Mouse (Mus musculus) forebrain, embryonic 12.5 days (tissue): ENCODE results near the gene 4933406M09Rik. TPM values are rescaled to one million over a fixed set of nuclear protein-coding genes. Genes with fewer than 3 reads are reported as not detected.

Experiments used
- ATAC-seq: fragments of 200-750 bp; cut with Nextera tagmentation; 2 replicates; pipeline ENCODE4 v1.8.0; 2017; ENCODE audit warnings: moderate TSS enrichment; ENCODE audit not compliant: low FRiP score
- H3K27ac ChIP-seq: fragments of 300-500 bp; sonication (generic); 2 replicates; pipeline ENCODE4 v1.5.1; 2016; ENCODE audit warnings: mild to moderate bottlenecking
- H3K27me3 ChIP-seq: fragments of 300-500 bp; sonication (generic); 2 replicates; pipeline ENCODE4 v1.6.1; 2016; ENCODE audit warnings: mild to moderate bottlenecking
- H3K36me3 ChIP-seq: fragments of 300-500 bp; sonication (generic); replicated peaks from 2 replicates; pipeline ENCODE4 v1.6.1; 2016; ENCODE audit warnings: mild to moderate bottlenecking
- H3K4me1 ChIP-seq: fragments of 300-500 bp; sonication (generic); 2 replicates; pipeline ENCODE4 v1.6.1; 2016
- H3K4me2 ChIP-seq: fragments of 300-500 bp; sonication (generic); 2 replicates; pipeline ENCODE4 v1.6.1; 2016; ENCODE audit warnings: mild to moderate bottlenecking, moderate library complexity
- H3K4me3 ChIP-seq: fragments of 300-500 bp; sonication (generic); replicated peaks from 2 replicates; pipeline ENCODE4 v1.5.1; 2016; ENCODE audit warnings: mild to moderate bottlenecking
- H3K9ac ChIP-seq: fragments of 300-500 bp; sonication (generic); 2 replicates; pipeline ENCODE4 v1.6.1; 2016; ENCODE audit warnings: mild to moderate bottlenecking
- H3K9me3 ChIP-seq: fragments of 300-500 bp; sonication (generic); 2 replicates; pipeline ENCODE4 v1.6.1; 2016
- WGBS: fragments of 180-500 bp; shearing (Covaris S2); methylation state at CpG from one replicate; pipeline ENCODE4 v1.1.7; 2016; 5-methylcytosine and 5-hydroxymethylcytosine counted together
- polyA plus RNA-seq: library from polyadenylated mRNA; unstranded; fragments of >200 nt; fragmentation: Nextera tagmentation; extraction: Ambion mirVana; gene quantifications from 2 replicates; pipeline ENCODE4 v1.2.1, GENCODE M21; 2016

Gene 4933406M09Rik
- polyA plus RNA-seq, 1 experiment from 2014 or later: not detected

DNA sequence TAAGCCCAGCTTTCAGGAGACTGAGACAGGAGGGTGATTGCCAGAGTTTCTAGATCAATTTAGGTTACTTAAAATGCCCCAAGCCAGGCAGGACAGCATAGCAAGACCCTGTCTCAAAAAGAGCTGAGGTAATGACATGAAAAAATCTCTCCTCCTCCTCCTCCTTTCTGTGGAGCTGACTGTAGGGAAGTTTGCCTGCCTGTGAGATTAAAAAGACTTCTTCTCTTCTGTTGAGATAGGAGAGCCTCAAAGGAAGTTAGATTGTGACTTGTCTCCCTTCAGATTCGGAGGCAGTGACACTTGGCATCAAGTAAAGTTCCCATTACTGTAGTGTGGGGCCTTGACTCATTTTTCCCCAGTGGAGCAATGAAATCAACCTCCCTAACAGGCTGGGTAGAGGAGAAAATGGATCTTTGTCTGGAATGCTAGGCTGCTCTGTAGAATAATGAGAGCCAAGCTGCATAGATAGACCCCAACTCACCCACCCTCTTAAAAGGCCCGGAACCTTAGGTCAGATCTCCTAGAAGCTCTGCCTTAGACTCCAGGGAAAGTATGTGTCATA is 32.8 kb downstream of the 4933406M09Rik start:
- WGBS: 89% methylated on average over 2 of the region's 2 CpGs
- H3K36me3 ChIP-seq: peaks cover 9% of the 10 kb centered on the region
- H3K4me2 ChIP-seq: no peak overlapping the region
- 0 out of 2 replicates have a peak overlapping the region, but pooled peaks have one; percentile 9 for H3K27ac ChIP-seq
- H3K9me3 ChIP-seq: no peaks in the 10 kb centered on the region
- H3K27me3 ChIP-seq: no peaks in the 10 kb centered on the region
- H3K4me3 ChIP-seq: no peak overlapping the region
- peaks cover 38% of the 10 kb centered on the region for H3K4me1 ChIP-seq
- no peak overlapping the region for H3K9ac ChIP-seq
- no peak for ATAC-seq

- Histone ChIP-seq H3K9ac (no peak overlapping the region), H3K27me3 (no peaks in the 10 kb centered on the region), H3K4me3 (no peak overlapping the region), H3K9me3 (no peaks in the 10 kb centered on the region), H3K4me2 (no peak overlapping the region), H3K27ac (no peak overlapping the region), H3K36me3 (peaks cover 16% of the 10 kb centered on the region), H3K4me1 (peaks cover 37% of the 10 kb centered on the region)
- no peak for ATAC-seq
- WGBS: 82% methylated on average over 1 of the region's 1 CpGs
Observed at GRCm38 (mm10) chr1:134419176-134419575, 33.4 kb downstream of the 4933406M09Rik start.

DNA sequence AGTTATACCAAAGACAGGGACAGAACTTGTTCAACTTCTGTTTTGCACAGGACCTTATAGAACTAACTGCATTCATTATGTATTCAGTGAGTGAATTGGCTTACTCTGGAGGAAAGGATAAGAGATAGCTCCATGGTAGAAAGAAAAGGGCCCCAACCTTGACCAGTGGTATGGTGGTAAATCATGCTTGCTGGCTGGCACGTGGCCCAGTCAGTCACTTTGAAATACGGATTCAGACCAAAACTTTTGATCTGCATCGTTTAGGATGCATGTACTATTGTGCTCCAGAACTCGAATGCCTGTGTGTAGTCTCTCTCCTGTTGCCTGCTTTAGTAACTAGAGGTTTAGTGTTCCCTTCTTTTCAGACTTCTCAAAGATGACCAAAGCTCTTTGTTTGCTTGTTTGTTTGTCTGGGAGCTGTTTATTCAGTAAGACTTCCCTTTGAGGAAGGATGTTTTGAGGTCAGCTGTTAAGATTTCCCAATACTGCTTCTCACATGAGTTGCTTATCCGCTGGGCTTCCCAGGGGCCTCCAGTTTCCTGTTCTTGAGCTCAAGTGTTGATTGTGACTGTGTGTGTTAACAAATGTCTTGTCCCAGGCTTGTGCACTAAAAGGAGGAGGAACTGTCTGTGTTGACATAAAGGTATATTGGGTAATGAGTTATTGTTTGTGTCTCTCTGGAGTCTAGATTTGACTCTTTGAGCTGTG is 34.2 kb downstream of the 4933406M09Rik start:
- Histone ChIP-seq H3K9me3 (no peaks in the 10 kb centered on the region), H3K4me1 (peaks cover 32% of the 10 kb centered on the region), H3K4me2 (no peak overlapping the region), H3K9ac (no peak overlapping the region), H3K27me3 (no peaks in the 10 kb centered on the region), H3K36me3 (peaks cover 23% of the 10 kb centered on the region), H3K4me3 (no peak overlapping the region), H3K27ac (no peak overlapping the region)
- 57% methylated on average over 5 of the region's 5 CpGs for WGBS
- ATAC-seq: no peak

- Histone ChIP-seq H3K36me3 (peaks cover 61% of the 10 kb centered on the region), H3K27me3 (no peaks in the 10 kb centered on the region)
- 77% methylated on average over 10 of the region's 10 CpGs for WGBS
Observed at GRCm38 (mm10) chr1:134423911-134424310, 38.2 kb downstream of the 4933406M09Rik start.

DNA sequence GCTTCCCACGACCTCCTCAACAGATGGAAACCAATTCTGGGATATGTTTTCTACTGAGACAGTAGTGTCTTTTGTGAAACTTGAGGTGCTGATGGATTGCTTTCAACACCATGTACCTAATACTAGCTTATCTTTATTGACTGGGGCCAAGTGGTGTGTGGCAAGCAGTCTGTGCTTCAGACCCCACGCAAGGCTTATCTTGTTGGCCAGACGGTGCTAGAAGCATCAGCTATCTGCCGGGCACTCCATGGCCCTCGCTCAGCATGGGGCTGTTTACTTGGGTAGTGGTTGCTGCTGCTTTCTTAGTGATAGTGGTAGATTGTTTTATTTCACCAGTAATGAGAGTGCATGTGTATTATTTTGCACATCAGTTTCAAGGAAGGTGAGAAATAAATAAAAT is 40.5 kb downstream of the 4933406M09Rik start:
- ATAC-seq: no peak
- no peaks in the 10 kb centered on the region for H3K4me1 ChIP-seq
- no peaks in the 10 kb centered on the region for H3K27me3 ChIP-seq
- H3K9ac ChIP-seq: no peak overlapping the region
- peaks cover 80% of the 10 kb centered on the region for H3K36me3 ChIP-seq
- no peak overlapping the region for H3K27ac ChIP-seq
- no peak overlapping the region for H3K4me3 ChIP-seq
- no peak overlapping the region for H3K4me2 ChIP-seq
- 94% methylated on average over 5 of the region's 5 CpGs for WGBS
- no peaks in the 10 kb centered on the region for H3K9me3 ChIP-seq

More at GRCm38 (mm10) chr1:134423911-134424310, 38.2 kb downstream of the 4933406M09Rik start:
- Histone ChIP-seq H3K4me2 (no peak overlapping the region), H3K4me1 (peaks cover 11% of the 10 kb centered on the region), H3K4me3 (no peak overlapping the region), H3K9ac (no peak overlapping the region), H3K27ac (no peak overlapping the region), H3K9me3 (no peaks in the 10 kb centered on the region)
- no peak for ATAC-seq

DNA sequence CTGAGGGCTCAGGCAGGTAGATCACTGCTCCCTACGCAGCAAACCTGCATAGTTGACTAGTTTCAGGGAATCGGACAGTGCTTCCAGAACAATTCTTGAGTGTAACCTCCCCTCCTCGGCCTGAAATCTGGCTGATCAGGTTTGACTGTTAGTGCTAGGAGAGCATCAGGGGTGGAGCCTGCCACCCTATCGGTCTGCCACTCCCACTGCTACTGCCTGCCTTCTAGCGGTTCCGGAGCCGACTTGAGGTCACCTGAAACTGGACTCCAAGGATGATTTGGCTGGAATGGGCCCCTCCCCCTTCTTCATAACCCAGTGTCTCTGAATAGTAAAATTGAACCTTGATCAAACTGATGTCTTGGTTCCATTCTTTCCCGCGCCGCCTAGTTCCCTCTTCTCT is 47.3 kb downstream of the 4933406M09Rik start:
- H3K27me3 ChIP-seq: no peaks in the 10 kb centered on the region
- no peak for ATAC-seq
- H3K4me2 ChIP-seq: no peak overlapping the region
- 87% methylated on average over 10 of the region's 10 CpGs for WGBS
- no peaks in the 10 kb centered on the region for H3K9me3 ChIP-seq
- H3K4me1 ChIP-seq: no peaks in the 10 kb centered on the region
- no peak overlapping the region for H3K4me3 ChIP-seq
- no peak overlapping the region for H3K9ac ChIP-seq
- H3K36me3 ChIP-seq: peaks cover 50% of the 10 kb centered on the region
- no peak overlapping the region for H3K27ac ChIP-seq

- Histone ChIP-seq H3K36me3 (peaks cover 46% of the 10 kb centered on the region), H3K4me2 (no peak overlapping the region), H3K4me3 (no peak overlapping the region), H3K27me3 (no peaks in the 10 kb centered on the region), H3K9ac (no peak overlapping the region), H3K9me3 (no peaks in the 10 kb centered on the region), H3K27ac (no peak overlapping the region), H3K4me1 (no peaks in the 10 kb centered on the region)
- no peak for ATAC-seq
- 92% methylated on average over 4 of the region's 4 CpGs for WGBS
Observed at GRCm38 (mm10) chr1:134433473-134433872, 47.7 kb downstream of the 4933406M09Rik start.

DNA sequence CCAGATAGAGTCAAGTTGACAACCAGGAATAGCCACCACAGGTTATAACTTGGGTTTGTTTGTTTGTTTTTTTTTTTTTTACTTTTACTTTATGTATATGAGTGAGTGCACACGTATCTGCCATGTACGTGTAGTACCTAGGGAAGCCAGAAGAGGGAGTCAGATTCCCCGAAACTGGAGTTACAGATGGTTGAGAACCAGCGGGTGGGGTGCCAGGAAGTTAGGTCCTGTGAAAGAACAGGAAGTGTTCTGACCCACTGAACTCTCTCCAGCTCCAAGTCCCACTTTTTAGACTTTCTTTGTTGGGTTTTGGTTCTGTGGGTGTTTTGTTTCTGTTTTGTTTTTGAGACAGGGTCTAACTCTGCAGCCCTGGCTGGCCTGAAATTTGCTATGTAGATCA is 49.7 kb downstream of the 4933406M09Rik start:
- no peaks in the 10 kb centered on the region for H3K9me3 ChIP-seq
- H3K4me2 ChIP-seq: no peak overlapping the region
- 24% methylated on average over 4 of the region's 4 CpGs for WGBS
- no peak overlapping the region for H3K4me3 ChIP-seq
- H3K27me3 ChIP-seq: no peaks in the 10 kb centered on the region
- no peaks in the 10 kb centered on the region for H3K4me1 ChIP-seq
- ATAC-seq: no peak
- peaks cover 30% of the 10 kb centered on the region for H3K36me3 ChIP-seq
- no peak overlapping the region for H3K9ac ChIP-seq
- no peak overlapping the region for H3K27ac ChIP-seq

GRCm38 (mm10) chr1:134440437-134440836 is 54.7 kb downstream of the 4933406M09Rik start:
- Histone ChIP-seq H3K9me3 (no peaks in the 10 kb centered on the region), H3K4me2 (no peak overlapping the region), H3K27me3 (no peaks in the 10 kb centered on the region), H3K27ac (no peak overlapping the region), H3K4me1 (no peaks in the 10 kb centered on the region), H3K36me3 (no peaks in the 10 kb centered on the region), H3K9ac (no peak overlapping the region), H3K4me3 (no peak overlapping the region)
- WGBS: 92% methylated on average over 6 of the region's 6 CpGs
- ATAC-seq: no peak

Other genes starting within 250 kb of the 4933406M09Rik start
- gene Chil1, start 203.8 kb upstream of the 4933406M09Rik start, polyA plus RNA-seq: 1.9 and 2.5 TPM in 2 replicates
- gene Mybph, start 192.5 kb upstream of the 4933406M09Rik start, polyA plus RNA-seq: 0.15 and 0.34 TPM in 2 replicates
- 1.4 and 1.8 TPM in 2 replicates for gene Adora1, start 150.5 kb upstream of the 4933406M09Rik start, polyA plus RNA-seq
- gene Myog, start 96.0 kb upstream of the 4933406M09Rik start, polyA plus RNA-seq: 1.2 TPM in 1 of 2 replicates, not detected in the other
- 3.1 and 3.2 TPM in 2 replicates for gene Ppfia4, start 53.0 kb upstream of the 4933406M09Rik start, polyA plus RNA-seq
- 130 and 131 TPM in 2 replicates for gene Tmem183a, start 24.0 kb upstream of the 4933406M09Rik start, polyA plus RNA-seq
- gene Cyb5r1, start 19.6 kb downstream of the 4933406M09Rik start, polyA plus RNA-seq: 19.2 and 21.5 TPM in 2 replicates
- 61.1 and 65.1 TPM in 2 replicates for gene Adipor1, start 29.4 kb downstream of the 4933406M09Rik start, polyA plus RNA-seq
- gene Klhl12, start 69.6 kb downstream of the 4933406M09Rik start, polyA plus RNA-seq: 33.2 and 34.1 TPM in 2 replicates
- 41.6 and 41.7 TPM in 2 replicates for gene Rabif, start 108.7 kb downstream of the 4933406M09Rik start, polyA plus RNA-seq
- gene Mgat4e, start 163.7 kb downstream of the 4933406M09Rik start, polyA plus RNA-seq: not detected in 2 replicates
- gene Kdm5b, start 174.2 kb downstream of the 4933406M09Rik start, polyA plus RNA-seq: 98.2 and 103 TPM in 2 replicates